Mouse (Mus musculus): ENCODE measurements around the gene Cox6a1. TPM values are rescaled to one million over a fixed set of nuclear protein-coding genes. Genes with fewer than 3 reads are reported as not detected.
A peak's percentile ranks its signal among the peaks of the same experiment; 100 is the strongest.

Gene Cox6a1
- polyA plus RNA-seq, 1 experiment from 2014 or later = 1,023 TPM

- no peak for DNase-seq (ENCODE audit: low spot score)
- H3K27ac ChIP-seq (ENCODE audit: low read length) = no peak overlapping the region
- H3K4me1 ChIP-seq (ENCODE audit: insufficient read depth, low read depth, low read length) = no peaks in the 10 kb centered on the region
- no peak overlapping the region for H3K4me2 ChIP-seq (replicated peaks; ENCODE audit: low read depth, low read length)
- H3K36me3 ChIP-seq (ENCODE audit: insufficient read depth, low read length) = no peaks in the 10 kb centered on the region
- ATAC-seq = no peak
- TF ChIP-seq CTCF (IDR thresholded peaks at IDR 0.05) (no peak), EP300 (IDR thresholded peaks at IDR 0.05) (no peak)
- H3K9ac ChIP-seq (replicated peaks; ENCODE audit: low read depth) = no peak overlapping the region
- no peak overlapping the region for H3K4me3 ChIP-seq (ENCODE audit: low read depth, low read length)
- no peaks in the 10 kb centered on the region for H3K9me3 ChIP-seq (ENCODE audit: low read length)
- 24% methylated on average over 13 of the region's 13 CpGs for WGBS
- H3K27me3 ChIP-seq (replicated peaks; ENCODE audit: insufficient read depth, low read length) = no peaks in the 10 kb centered on the region
Measured at GRCm38 (mm10) chr5:115355070-115355469, 6.3 kb upstream of the Cox6a1 start.

- ATAC-seq (no peak), DNase-seq (ENCODE audit: low spot score) (no peak)
- H3K36me3 ChIP-seq (ENCODE audit: insufficient read depth, low read length) = no peaks in the 10 kb centered on the region
- peaks cover 7% of the 10 kb centered on the region; the same call in 1 of the 2 replicates for H3K4me1 ChIP-seq (ENCODE audit: insufficient read depth, low read depth, low read length)
- 70% methylated on average over 5 of the region's 5 CpGs for WGBS
- no peak overlapping the region for H3K4me2 ChIP-seq (replicated peaks; ENCODE audit: low read depth, low read length)
- H3K27ac ChIP-seq (ENCODE audit: low read length) = no peak overlapping the region
- no peak for TF ChIP-seq EP300 (IDR thresholded peaks at IDR 0.05)
- TF ChIP-seq CTCF (IDR thresholded peaks at IDR 0.05) = no peak
- H3K9me3 ChIP-seq (ENCODE audit: low read length) = no peaks in the 10 kb centered on the region
- no peak overlapping the region for H3K4me3 ChIP-seq (ENCODE audit: low read depth, low read length)
- no peak overlapping the region for H3K9ac ChIP-seq (replicated peaks; ENCODE audit: low read depth)
- H3K27me3 ChIP-seq (replicated peaks; ENCODE audit: insufficient read depth, low read length) = no peaks in the 10 kb centered on the region
Measured at GRCm38 (mm10) chr5:115351348-115351747, 2.6 kb upstream of the Cox6a1 start.

GRCm38 (mm10) chr5:115349225-115349555, 409 bp upstream of the Cox6a1 start:
- WGBS = under 1% methylated on average over 18 of the region's 18 CpGs
- no peak for DNase-seq (ENCODE audit: low spot score)
- Histone ChIP-seq H3K4me1 (ENCODE audit: insufficient read depth, low read depth, low read length) (peaks cover 7% of the 10 kb centered on the region; the same call in 1 of the 2 replicates), H3K27me3 (replicated peaks; ENCODE audit: insufficient read depth, low read length) (no peaks in the 10 kb centered on the region), H3K4me2 (replicated peaks; ENCODE audit: low read depth, low read length) (peak overlapping the region; percentile 88), H3K27ac (ENCODE audit: low read length) (0 out of 2 replicates have a peak overlapping the region, but pooled peaks have one; percentile 43), H3K9me3 (ENCODE audit: low read length) (no peaks in the 10 kb centered on the region), H3K9ac (replicated peaks; ENCODE audit: low read depth) (0 out of 2 replicates have a peak overlapping the region, but pooled peaks have one; percentile 12), H3K4me3 (ENCODE audit: low read depth, low read length) (peak overlapping the region; percentile 83), H3K36me3 (ENCODE audit: insufficient read depth, low read length) (0 out of 2 replicates have a peak, but pooled peaks cover 12% of the 10 kb centered on the region)
- TF ChIP-seq EP300 (IDR thresholded peaks at IDR 0.05) = no peak
- TF ChIP-seq CTCF (IDR thresholded peaks at IDR 0.05) = no peak
- no peak for ATAC-seq

GRCm38 (mm10) chr5:115347564-115347963, 1.2 kb downstream of the Cox6a1 start:
- TF ChIP-seq CTCF (IDR thresholded peaks at IDR 0.05) = peak; percentile 88
- TF ChIP-seq EP300 (IDR thresholded peaks at IDR 0.05) = no peak; the same call in 1 of the 2 replicates
- ATAC-seq = peak; percentile 63
- H3K4me1 ChIP-seq (ENCODE audit: insufficient read depth, low read depth, low read length) = peaks cover 7% of the 10 kb centered on the region; the same call in 1 of the 2 replicates
- peak overlapping the region; percentile 83; the same call in 1 of the 2 replicates for H3K4me3 ChIP-seq (ENCODE audit: low read depth, low read length)
- H3K9ac ChIP-seq (replicated peaks; ENCODE audit: low read depth) = 0 out of 2 replicates have a peak overlapping the region, but pooled peaks have one; percentile 0
- H3K27me3 ChIP-seq (replicated peaks; ENCODE audit: insufficient read depth, low read length) = no peaks in the 10 kb centered on the region
- no peaks in the 10 kb centered on the region for H3K9me3 ChIP-seq (ENCODE audit: low read length)
- peak; percentile 90 for DNase-seq (ENCODE audit: low spot score)
- H3K4me2 ChIP-seq (replicated peaks; ENCODE audit: low read depth, low read length) = peak overlapping the region; percentile 88
- WGBS = 0% methylated on average over 5 of the region's 5 CpGs
- H3K36me3 ChIP-seq (ENCODE audit: insufficient read depth, low read length) = 0 out of 2 replicates have a peak, but pooled peaks cover 13% of the 10 kb centered on the region
- no peak overlapping the region for H3K27ac ChIP-seq (ENCODE audit: low read length)

GRCm38 (mm10) chr5:115341314-115342165, 7.2 kb downstream of the Cox6a1 start:
- H3K4me2 ChIP-seq (replicated peaks; ENCODE audit: low read depth, low read length) = peak overlapping the region; percentile 84
- no peaks in the 10 kb centered on the region for H3K4me1 ChIP-seq (ENCODE audit: insufficient read depth, low read depth, low read length)
- H3K9ac ChIP-seq (replicated peaks; ENCODE audit: low read depth) = peak overlapping the region; percentile 89
- DNase-seq (ENCODE audit: low spot score) (peak; percentile 18), ATAC-seq (peak; percentile 57; the same call in 1 of the 2 replicates)
- peak overlapping the region; percentile 87 for H3K4me3 ChIP-seq (ENCODE audit: low read depth, low read length)
- peak overlapping the region; percentile 76 for H3K27ac ChIP-seq (ENCODE audit: low read length)
- 10% methylated on average over 35 of the region's 36 CpGs for WGBS
- H3K27me3 ChIP-seq (replicated peaks; ENCODE audit: insufficient read depth, low read length) = no peaks in the 10 kb centered on the region
- TF ChIP-seq CTCF (IDR thresholded peaks at IDR 0.05) (no peak), EP300 (IDR thresholded peaks at IDR 0.05) (no peak)
- no peaks in the 10 kb centered on the region for H3K9me3 ChIP-seq (ENCODE audit: low read length)
- 0 out of 2 replicates have a peak, but pooled peaks cover 13% of the 10 kb centered on the region for H3K36me3 ChIP-seq (ENCODE audit: insufficient read depth, low read length)

GRCm38 (mm10) chr5:115340577-115341313, 8.0 kb downstream of the Cox6a1 start, which contains the start of the genes Gatc and Triap1:
Gene Gatc, minus strand, starts transcription at chr5:115341178.
Gene Triap1, plus strand, starts transcription at chr5:115341225.
- Histone ChIP-seq H3K4me3 (ENCODE audit: low read depth, low read length) (peak within 1 kb of the TSS; percentile 87), H3K9me3 (ENCODE audit: low read length) (no peaks in the 10 kb centered on the region), H3K9ac (replicated peaks; ENCODE audit: low read depth) (peak within 1 kb of the TSS; percentile 89), H3K27ac (ENCODE audit: low read length) (peak within 1 kb of the TSS; percentile 76), H3K36me3 (ENCODE audit: insufficient read depth, low read length) (0 out of 2 replicates have a peak, but pooled peaks cover 13% of the 10 kb centered on the region), H3K4me2 (replicated peaks; ENCODE audit: low read depth, low read length) (peak within 1 kb of the TSS; percentile 84), H3K27me3 (replicated peaks; ENCODE audit: insufficient read depth, low read length) (no peaks in the 10 kb centered on the region), H3K4me1 (ENCODE audit: insufficient read depth, low read depth, low read length) (no peaks in the 10 kb centered on the region)
- TF ChIP-seq EP300 (IDR thresholded peaks at IDR 0.05) (no peak), CTCF (IDR thresholded peaks at IDR 0.05) (peak; percentile 14; the same call in 1 of the 2 replicates)
- ATAC-seq (peak; percentile 98), DNase-seq (ENCODE audit: low spot score) (peak; percentile 93)
- WGBS = 1% methylated on average over 60 of the region's 62 CpGs

Measured in lung, postnatal 0 days (tissue).